Comparison of ENCODE assay signal across 10 mouse cellular contexts in genomic region chr11:97148591-97148990, GRCm38 (mm10). TPM values are rescaled to one million over a fixed set of nuclear protein-coding genes. Genes with fewer than 3 reads are reported as not detected.
A peak's percentile ranks its signal among the peaks of the same experiment; 100 is the strongest.
DNase-seq lines count a peak whose midpoint lies in the region; ATAC-seq and TF ChIP-seq lines count a peak whose summit lies in the region.
"Had no signal": no experiment of that assay in that cellular context is flagged by ENCODE, and none has a peak within 500 bp of the region (broad histone marks: within the 10 kb centered on the region; RNA-seq: fewer than 3 reads in every experiment).

No protein-coding gene starts in this region.

- H3K27ac ChIP-seq in liver, adult 2 months (replicated peaks; ENCODE audit: insufficient read depth, low read depth, low read length) = no peak overlapping the region
- H3K27ac ChIP-seq in heart, embryonic 13.5 days (replicated peaks) = peak overlapping the region; percentile 90
- H3K27ac ChIP-seq in limb, embryonic 11.5 days (replicated peaks; ENCODE audit: low read depth, low read length) = no peak overlapping the region
- H3K27ac ChIP-seq in neural tube, embryonic 13.5 days (replicated peaks) = no peak overlapping the region

- H3K4me3 ChIP-seq in liver, adult 2 months (ENCODE audit: insufficient read depth, low read depth, low read length) = peak overlapping the region; percentile 88
- peak overlapping the region; percentile 83 for H3K4me3 ChIP-seq in heart, embryonic 13.5 days
- no peak overlapping the region for H3K4me3 ChIP-seq in limb, embryonic 11.5 days (ENCODE audit: low read depth, low read length)
- peak overlapping the region; percentile 75; the same call in 1 of the 2 replicates for H3K4me3 ChIP-seq in neural tube, embryonic 13.5 days

- no peak for TF ChIP-seq POLR2A in liver, adult 2 months (IDR thresholded peaks at IDR 0.05; ENCODE audit: extremely low read depth, insufficient read depth, low read length)

- no peak for DNase-seq in liver, adult 2 months (ENCODE audit: extremely low read depth, low read depth, low spot score)
- DNase-seq in liver = no peak
- no peak for DNase-seq in limb, embryonic 11.5 days (ENCODE audit: low spot score)
- no peak for DNase-seq in natural killer cell, adult 2 months (ENCODE audit: low spot score in 2 of 2)
- no peak for DNase-seq in spleen, adult 12 weeks (ENCODE audit: low spot score)
- DNase-seq: kidney, adult 8-10 months; thymus, postnatal 14 days had no signal

- peak overlapping the region; percentile 56; the same call in 1 of the 2 replicates for H3K9ac ChIP-seq in liver, adult 2 months (ENCODE audit: low read depth, low read length)
- H3K9ac ChIP-seq in heart, embryonic 13.5 days = peak overlapping the region; percentile 89
- H3K9ac ChIP-seq in limb, embryonic 11.5 days (ENCODE audit: low read length) = no peak overlapping the region
- H3K9ac ChIP-seq in neural tube, embryonic 13.5 days = peak overlapping the region; percentile 91; the same call in 1 of the 2 replicates

- H3K79me2 ChIP-seq in liver, adult 2 months (ENCODE audit: control insufficient read depth, insufficient read depth, low read length) = no peaks in the 10 kb centered on the region; the same call in 1 of the 2 replicates

- 55% methylated on average over 12 of the region's 12 CpGs for WGBS in liver, adult 2 months
- WGBS in heart, embryonic 13.5 days = 36% methylated on average over 12 of the region's 12 CpGs
- WGBS in limb, embryonic 11.5 days = 24% methylated on average over 12 of the region's 12 CpGs
- 35% methylated on average over 12 of the region's 12 CpGs for WGBS in neural tube, embryonic 13.5 days

- TF ChIP-seq CTCF in liver, adult 2 months (IDR thresholded peaks at IDR 0.05; ENCODE audit: low read depth, low read length) = no peak

- ATAC-seq in heart, embryonic 13.5 days (ENCODE audit: extremely low read depth, insufficient number of reproducible peaks, low FRiP score, low TSS enrichment) = no peak
- ATAC-seq in limb, embryonic 11.5 days (ENCODE audit: insufficient number of reproducible peaks, low FRiP score, low TSS enrichment, low read depth) = no peak
- ATAC-seq in neural tube, embryonic 13.5 days (ENCODE audit: low read depth) = no peak
- ATAC-seq in monocyte, adult 5-6 weeks (replicated peaks; ENCODE audit: insufficient number of reproducible peaks, low FRiP score, low TSS enrichment, poor library complexity, severe bottlenecking) = no peak

- peaks cover 8% of the 10 kb centered on the region for H3K27me3 ChIP-seq in liver, adult 2 months (ENCODE audit: control insufficient read depth, insufficient read depth, low read length)
- H3K27me3 ChIP-seq in heart, embryonic 13.5 days (replicated peaks) = peaks cover 18% of the 10 kb centered on the region
- H3K27me3 ChIP-seq in limb, embryonic 11.5 days (ENCODE audit: control insufficient read depth, insufficient read depth, low read length) = no peaks in the 10 kb centered on the region
- 0 out of 2 replicates have a peak, but pooled peaks cover 5% of the 10 kb centered on the region for H3K27me3 ChIP-seq in neural tube, embryonic 13.5 days

- peaks cover 2% of the 10 kb centered on the region; the same call in 1 of the 2 replicates for H3K4me1 ChIP-seq in liver, adult 2 months (ENCODE audit: control insufficient read depth, insufficient read depth, low read length)
- peaks cover 62% of the 10 kb centered on the region for H3K4me1 ChIP-seq in heart, embryonic 13.5 days
- H3K4me1 ChIP-seq in limb, embryonic 11.5 days (ENCODE audit: control insufficient read depth, insufficient read depth, low read length) = peaks cover 22% of the 10 kb centered on the region
- H3K4me1 ChIP-seq in neural tube, embryonic 13.5 days (replicated peaks) = peaks cover 38% of the 10 kb centered on the region

- no peaks in the 10 kb centered on the region for H3K36me3 ChIP-seq in liver, adult 2 months (ENCODE audit: control insufficient read depth, insufficient read depth, low read length)
- H3K36me3 ChIP-seq in heart, embryonic 13.5 days = peaks cover 38% of the 10 kb centered on the region
- no peaks in the 10 kb centered on the region for H3K36me3 ChIP-seq in limb, embryonic 11.5 days (ENCODE audit: control insufficient read depth, insufficient read depth, low read length)
- H3K36me3 ChIP-seq in neural tube, embryonic 13.5 days = peaks cover 48% of the 10 kb centered on the region

- peak overlapping the region; percentile 93 for H3K4me2 ChIP-seq in heart, embryonic 13.5 days
- H3K4me2 ChIP-seq in limb, embryonic 11.5 days (ENCODE audit: low read depth, severe bottlenecking) = peak overlapping the region; percentile 75; the same call in 1 of the 2 replicates
- H3K4me2 ChIP-seq in neural tube, embryonic 13.5 days = peak overlapping the region; percentile 85

- H3K9me3 ChIP-seq in heart, embryonic 13.5 days = no peaks in the 10 kb centered on the region
- no peaks in the 10 kb centered on the region for H3K9me3 ChIP-seq in limb, embryonic 11.5 days (ENCODE audit: control insufficient read depth, low read length)
- H3K9me3 ChIP-seq in neural tube, embryonic 13.5 days = no peaks in the 10 kb centered on the region

RNA-seq across cellular contexts. Expression of gene Tbkbp1, which starts 2.7 kb away (rescaled TPM):
- 1.0 and 1.9 TPM in 2 replicates for total RNA-seq in liver, adult 2 months (2014; rRNA removed)
- 6.1 and 6.4 TPM in 2 replicates for polyA plus RNA-seq in liver, adult 2 months (2012; rRNA removed)
- polyA plus RNA-seq in heart, embryonic 13.5 days (2015; fragmentation: Nextera tagmentation; extraction: Ambion mirVana) = 5.5 and 6.6 TPM in 2 replicates
- 6.2 and 6.5 TPM in 2 replicates for polyA plus RNA-seq in limb, embryonic 11.5 days (2014; fragmentation: Nextera tagmentation; extraction: Ambion mirVana)
- 9.1 and 9.5 TPM in 2 replicates for polyA plus RNA-seq in neural tube, embryonic 13.5 days (2015; fragmentation: Nextera tagmentation; extraction: Ambion mirVana)
- total RNA-seq in monocyte, adult 5-6 weeks (2017) = 23.2 to 34.3 TPM (median 24.7 TPM) in 3 replicates

RNA-seq across cellular contexts. Expression of gene Tbx21, which starts 33.5 kb away (rescaled TPM):
- total RNA-seq in liver, adult 2 months (2014; rRNA removed) = 0.09 and 0.13 TPM in 2 replicates
- 0.22 and 0.38 TPM in 2 replicates for polyA plus RNA-seq in liver, adult 2 months (2012; rRNA removed)
- not detected in 2 replicates for polyA plus RNA-seq in heart, embryonic 13.5 days (2015; fragmentation: Nextera tagmentation; extraction: Ambion mirVana)
- polyA plus RNA-seq in limb, embryonic 11.5 days (2014; fragmentation: Nextera tagmentation; extraction: Ambion mirVana) = not detected in 2 replicates
- 0.07 and 0.15 TPM in 2 replicates for polyA plus RNA-seq in neural tube, embryonic 13.5 days (2015; fragmentation: Nextera tagmentation; extraction: Ambion mirVana)
- total RNA-seq in monocyte, adult 5-6 weeks (2017) = 25.3 to 119 TPM (median 30.9 TPM) in 3 replicates

RNA-seq across cellular contexts. Expression of gene Kpnb1, which starts 39.1 kb away (rescaled TPM):
- 40.7 and 44.6 TPM in 2 replicates for total RNA-seq in liver, adult 2 months (2014; rRNA removed)
- polyA plus RNA-seq in liver, adult 2 months (2012; rRNA removed) = 14.9 and 16.2 TPM in 2 replicates
- 34.0 and 35.2 TPM in 2 replicates for polyA plus RNA-seq in heart, embryonic 13.5 days (2015; fragmentation: Nextera tagmentation; extraction: Ambion mirVana)
- 97.6 and 102 TPM in 2 replicates for polyA plus RNA-seq in limb, embryonic 11.5 days (2014; fragmentation: Nextera tagmentation; extraction: Ambion mirVana)
- polyA plus RNA-seq in neural tube, embryonic 13.5 days (2015; fragmentation: Nextera tagmentation; extraction: Ambion mirVana) = 31.0 and 34.8 TPM in 2 replicates
- total RNA-seq in monocyte, adult 5-6 weeks (2017) = 192 to 282 TPM (median 240 TPM) in 3 replicates
